Mouse (Mus musculus) heart, adult 2 months (tissue): ENCODE data around the gene Ugt1a7c. TPM values are rescaled to one million over a fixed set of nuclear protein-coding genes. Genes with fewer than 3 reads are reported as not detected.
A peak's percentile ranks its signal among the peaks of the same experiment; 100 is the strongest.
"Not testable (repeated sequence)": the region's sequence is repeated elsewhere in the genome, so short reads cannot be mapped to it uniquely, and the experiment has no call there.

Experiments used
- DNase-seq, 2 experiments: peaks; one replicate each; pipeline ENCODE4 v3.0.0; 2021
- H3K27ac ChIP-seq: fragments of 200-600 bp; 2 replicates; pipeline ENCODE4 v1.8.1; 2022
- H3K27me3 ChIP-seq: fragments of 200-500 bp; 2 replicates; pipeline ENCODE4 v1.6.1; 2012; ENCODE audit warnings: mild to moderate bottlenecking, low read length, inconsistent platforms, mixed read lengths; ENCODE audit not compliant: control insufficient read depth, insufficient read depth
- H3K36me3 ChIP-seq: fragments of 200-500 bp; 2 replicates; pipeline ENCODE4 v1.6.1; 2012; ENCODE audit warnings: low read length, inconsistent platforms; ENCODE audit not compliant: control insufficient read depth, insufficient read depth
- H3K4me1 ChIP-seq: fragments of 200-500 bp; 2 replicates; pipeline ENCODE4 v1.6.1; 2011; ENCODE audit warnings: low read length; ENCODE audit not compliant: control insufficient read depth, insufficient read depth
- H3K4me3 ChIP-seq: fragments of 200-600 bp; 2 replicates; pipeline ENCODE4 v1.8.1; 2022
- H3K79me2 ChIP-seq: fragments of 200-500 bp; replicated peaks from 2 replicates; pipeline ENCODE4 v1.6.1; 2012; ENCODE audit warnings: mild to moderate bottlenecking, inconsistent platforms, low read length, moderate library complexity, mixed read lengths; ENCODE audit not compliant: control insufficient read depth, insufficient read depth
- H3K9ac ChIP-seq: fragments of 200-500 bp; 2 replicates; pipeline ENCODE4 v1.6.1; 2012; ENCODE audit warnings: low read depth, mild to moderate bottlenecking, control low read depth, inconsistent platforms, low read length, mixed read lengths
- CTCF ChIP-seq: fragments of 200-600 bp; IDR thresholded peaks from 2 replicates; pipeline ENCODE4 v1.8.1; 2022; ENCODE audit warnings: antibody characterized with exemption, mild to moderate bottlenecking, moderate library complexity
- EP300 ChIP-seq: fragments of 200-500 bp; IDR thresholded peaks from 2 replicates; pipeline ENCODE4 v1.6.1; 2011; ENCODE audit warnings: low read depth, low read length, control low read depth; ENCODE audit not compliant: insufficient read depth
- POLR2A ChIP-seq: fragments of 200-500 bp; IDR thresholded peaks from 2 replicates; pipeline ENCODE4 v1.6.1; 2011; ENCODE audit warnings: mild to moderate bottlenecking, low read depth, low read length, control low read depth; ENCODE audit not compliant: insufficient read depth
- WGBS: fragments of 180-500 bp; shearing (Covaris S2); methylation state at CpG from one replicate; pipeline ENCODE4 v1.1.7; 2018; 5-methylcytosine and 5-hydroxymethylcytosine counted together
- intact Hi-C: fragments of 180-260 bp; cut with DNase I; formaldehyde crosslinking; loops from one replicate; pipeline ENCODE4 v1.15.1; 2025
- polyA plus RNA-seq: library from polyadenylated mRNA; depleted of rRNA; stranded (reverse); fragments of >200 nt; gene quantifications from 2 replicates; pipeline ENCODE4 v1.2.3, GENCODE M21; 2012
- total RNA-seq, 2 experiments: library from RNA; stranded (reverse); gene quantifications; 2 replicates each; pipeline ENCODE4 v1.2.3; 2021

Ugt1a7c gene
- total and polyA plus RNA-seq, 3 experiments: 0.70 to 1.2 (median 0.90) TPM

- no peak for DNase-seq
- TF ChIP-seq POLR2A (no peak), CTCF (no peak), EP300 (no peak)
- intact Hi-C loops: no loop called here
- H3K9ac ChIP-seq: no peak overlapping the region
- peaks cover 2% of the 10 kb centered on the region; the same call in 1 of the 2 replicates for H3K4me1 ChIP-seq
- 37% methylated on average over 3 of the region's 3 CpGs for WGBS
- no peaks in the 10 kb centered on the region for H3K27me3 ChIP-seq
- H3K4me3 ChIP-seq: no peak overlapping the region
- H3K79me2 ChIP-seq: no peaks in the 10 kb centered on the region
- no peaks in the 10 kb centered on the region for H3K36me3 ChIP-seq
- no peak overlapping the region for H3K27ac ChIP-seq
These were observed 39.1 kb downstream of the Ugt1a7c start for GRCm38 (mm10) chr1:88133908-88134456.

DNA sequence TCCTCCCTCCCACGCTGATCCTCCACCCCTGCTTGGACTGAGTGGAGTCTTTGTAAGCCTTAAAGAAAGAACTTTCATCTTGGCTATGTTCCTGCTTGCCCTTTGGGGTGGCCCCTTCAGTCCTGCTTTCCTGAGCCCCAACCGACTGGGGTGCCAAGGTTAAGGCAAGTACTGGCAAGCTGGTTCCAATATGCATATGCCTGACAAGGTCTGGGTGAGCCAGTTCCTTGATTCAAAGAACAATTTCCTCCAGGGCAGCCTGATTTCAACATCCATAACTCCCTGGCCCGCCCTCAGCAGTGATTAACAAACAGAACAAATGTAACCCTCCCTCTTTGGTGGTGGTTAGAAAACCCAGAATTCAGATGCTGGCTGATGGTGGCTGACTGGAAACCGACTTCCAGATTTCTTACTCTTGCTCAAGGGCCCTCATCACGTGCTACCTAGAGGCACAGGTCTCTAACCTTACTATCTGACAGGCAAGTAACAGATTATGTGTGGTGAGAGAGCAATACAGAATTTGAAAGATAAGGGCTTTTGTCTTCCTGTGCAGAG lies 39.7 kb downstream of the Ugt1a7c start, which contains the start of gene Ugt1a6a:
Gene Ugt1a6a, plus strand, starts transcription at position 353 of the 555 bp plus-strand sequence.
- H3K4me3 ChIP-seq, H3K27ac ChIP-seq, intact Hi-C loops, H3K36me3 ChIP-seq, H3K27me3 ChIP-seq, H3K79me2 ChIP-seq, H3K4me1 ChIP-seq, H3K9ac ChIP-seq: not testable (repeated sequence)
- WGBS: 30% methylated on average over 5 of the region's 5 CpGs
- DNase-seq: peak; percentile 46 to 54

DNA sequence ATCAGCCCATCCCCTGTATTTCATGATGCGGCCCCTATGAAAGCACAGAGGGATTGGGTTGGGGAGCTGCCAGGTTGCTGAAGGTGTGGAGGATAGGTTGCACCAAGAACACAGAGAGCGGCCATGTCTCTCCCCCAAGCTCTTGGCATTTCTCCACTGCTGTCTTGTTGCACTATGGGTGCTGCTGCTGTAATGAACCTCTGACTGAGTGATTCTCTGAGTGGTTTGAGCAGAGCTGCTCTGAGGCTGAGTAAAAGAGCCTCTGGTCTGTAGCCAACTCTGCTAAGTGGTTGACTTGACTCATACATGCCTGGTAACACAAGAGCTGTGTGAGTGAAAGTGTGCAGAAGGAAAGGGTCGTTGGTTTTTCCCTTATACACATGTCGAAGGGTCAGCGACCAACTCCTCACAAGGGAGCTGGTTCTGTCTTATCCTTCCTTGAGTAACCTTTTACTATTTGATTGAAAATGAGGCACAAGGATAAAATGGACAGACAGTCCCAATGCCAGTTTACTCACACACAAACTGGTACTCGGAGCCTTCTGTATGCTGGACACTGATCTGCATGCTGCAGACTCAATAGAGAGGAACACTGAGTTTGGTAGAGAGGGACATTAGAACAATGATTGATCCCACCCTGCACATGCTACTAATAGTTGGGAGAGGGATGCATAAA lies 40.5 kb downstream of the Ugt1a7c start:
- WGBS: 80% methylated on average over 6 of the region's 6 CpGs

GRCm38 (mm10) chr1:88136646-88137045 lies 41.8 kb downstream of the Ugt1a7c start:
- Histone ChIP-seq H3K27ac (no peak overlapping the region), H3K27me3 (no peaks in the 10 kb centered on the region), H3K9ac (no peak overlapping the region), H3K4me1 (peaks cover 2% of the 10 kb centered on the region; the same call in 1 of the 2 replicates), H3K79me2 (no peaks in the 10 kb centered on the region), H3K4me3 (no peak overlapping the region), H3K36me3 (no peaks in the 10 kb centered on the region)
- TF ChIP-seq POLR2A (no peak), CTCF (no peak), EP300 (no peak)
- no peak for DNase-seq
- intact Hi-C loops: no loop called here
- 65% methylated on average over 2 of the region's 2 CpGs for WGBS

More for the DNA sequence above, 40.5 kb downstream of the Ugt1a7c start:
- H3K9ac ChIP-seq, H3K36me3 ChIP-seq, H3K27me3 ChIP-seq, DNase-seq, H3K4me3 ChIP-seq, H3K4me1 ChIP-seq, H3K79me2 ChIP-seq, H3K27ac ChIP-seq, intact Hi-C loops: not testable (repeated sequence)

DNA sequence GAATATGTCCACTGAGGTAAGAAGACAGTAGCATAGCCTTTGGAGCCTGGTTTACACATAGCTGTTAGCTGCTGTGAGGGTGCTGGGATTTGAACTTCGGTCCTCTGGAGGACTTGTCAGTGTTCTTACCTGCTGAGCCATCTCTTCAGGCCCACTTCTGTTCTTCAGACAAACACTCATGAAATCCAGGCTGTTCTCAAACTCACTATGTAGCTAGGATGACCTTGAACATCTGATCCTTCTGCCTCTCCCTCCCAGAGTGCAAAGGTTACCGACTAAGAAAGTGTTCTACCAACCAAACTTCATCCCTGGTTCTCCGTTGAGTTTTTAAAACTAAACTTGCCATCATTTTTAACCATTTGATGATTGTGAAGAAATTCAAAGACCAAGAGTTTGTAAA lies 42.4 kb downstream of the Ugt1a7c start:
- Histone ChIP-seq H3K27ac (no peak overlapping the region), H3K79me2 (no peaks in the 10 kb centered on the region)
- WGBS: 85% methylated on average over 3 of the region's 3 CpGs

GRCm38 (mm10) chr1:88138145-88138544 lies 43.3 kb downstream of the Ugt1a7c start:
- intact Hi-C loops: no loop called here
- Histone ChIP-seq H3K27ac (no peak overlapping the region), H3K9ac (no peak overlapping the region), H3K4me3 (no peak overlapping the region), H3K79me2 (no peaks in the 10 kb centered on the region), H3K4me1 (peaks cover 2% of the 10 kb centered on the region; the same call in 1 of the 2 replicates), H3K27me3 (no peaks in the 10 kb centered on the region), H3K36me3 (no peaks in the 10 kb centered on the region)
- TF ChIP-seq CTCF (no peak), POLR2A (no peak), EP300 (no peak)
- DNase-seq: no peak
- WGBS: 96% methylated on average over 1 of the region's 1 CpGs

More for the DNA sequence above, 42.4 kb downstream of the Ugt1a7c start:
- no peak for DNase-seq
- H3K4me3 ChIP-seq: no peak overlapping the region
- no peak overlapping the region for H3K9ac ChIP-seq
- intact Hi-C loops: no loop called here
- no peaks in the 10 kb centered on the region for H3K36me3 ChIP-seq
- no peaks in the 10 kb centered on the region for H3K27me3 ChIP-seq
- H3K4me1 ChIP-seq: peaks cover 2% of the 10 kb centered on the region; the same call in 1 of the 2 replicates
- TF ChIP-seq CTCF: no peak
- no peak for TF ChIP-seq EP300
- no peak for TF ChIP-seq POLR2A

DNA sequence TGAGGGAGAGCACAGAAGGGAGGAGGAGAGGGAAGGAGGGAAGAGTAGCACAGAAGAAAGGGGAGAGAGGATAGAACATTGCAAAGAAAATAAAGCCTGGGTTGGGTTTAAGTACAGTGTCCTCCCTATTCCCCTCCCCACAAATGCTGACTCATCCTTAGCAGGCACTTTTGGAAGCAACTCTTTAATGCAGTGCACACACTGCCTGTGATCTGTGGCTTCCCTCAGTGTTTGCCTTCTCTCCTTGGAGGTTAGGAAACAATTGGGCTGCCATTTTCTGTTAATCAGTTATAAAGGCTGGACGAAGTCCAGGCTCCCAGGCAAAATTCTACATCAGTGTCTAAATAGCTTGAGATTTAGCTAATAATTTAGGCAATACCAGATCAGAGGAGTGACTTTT lies 45.6 kb downstream of the Ugt1a7c start:
- H3K4me1 ChIP-seq, H3K9ac ChIP-seq, DNase-seq, intact Hi-C loops, H3K36me3 ChIP-seq, H3K27me3 ChIP-seq, H3K79me2 ChIP-seq, H3K4me3 ChIP-seq, H3K27ac ChIP-seq: not testable (repeated sequence)
- 51% methylated on average over 1 of the region's 1 CpGs for WGBS
